Mouse (Mus musculus): ENCODE measurements around the gene Grtp1. TPM values are rescaled to one million over a fixed set of nuclear protein-coding genes. Genes with fewer than 3 reads are reported as not detected.

The Grtp1 gene
- total RNA-seq, 2 experiments from 2014 or later, result 2.8 to 2.9 TPM

DNA sequence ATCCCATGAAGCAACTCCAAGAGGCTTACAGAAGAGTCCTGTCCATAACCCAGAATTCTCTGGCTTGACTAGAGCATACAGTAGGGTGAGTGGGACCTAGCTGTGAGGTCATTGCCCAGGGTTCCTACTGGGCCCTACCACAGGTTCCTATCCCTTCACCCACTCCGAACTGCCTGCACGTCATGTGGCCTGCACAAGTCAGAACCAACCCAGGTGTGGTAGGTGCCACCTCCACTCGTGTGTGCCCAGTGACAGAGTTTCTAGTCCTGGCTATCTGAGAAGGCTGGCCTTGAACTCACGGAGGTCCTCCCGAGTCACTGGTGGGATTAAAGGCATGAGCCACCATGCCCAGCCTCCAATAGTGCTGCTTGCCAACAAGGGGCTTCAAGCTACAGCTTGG lies 22.3 kb downstream of the Grtp1 start:
- DNase-seq, result no peak
- intact Hi-C loops (cut with DNase I), result no loop called here

DNA sequence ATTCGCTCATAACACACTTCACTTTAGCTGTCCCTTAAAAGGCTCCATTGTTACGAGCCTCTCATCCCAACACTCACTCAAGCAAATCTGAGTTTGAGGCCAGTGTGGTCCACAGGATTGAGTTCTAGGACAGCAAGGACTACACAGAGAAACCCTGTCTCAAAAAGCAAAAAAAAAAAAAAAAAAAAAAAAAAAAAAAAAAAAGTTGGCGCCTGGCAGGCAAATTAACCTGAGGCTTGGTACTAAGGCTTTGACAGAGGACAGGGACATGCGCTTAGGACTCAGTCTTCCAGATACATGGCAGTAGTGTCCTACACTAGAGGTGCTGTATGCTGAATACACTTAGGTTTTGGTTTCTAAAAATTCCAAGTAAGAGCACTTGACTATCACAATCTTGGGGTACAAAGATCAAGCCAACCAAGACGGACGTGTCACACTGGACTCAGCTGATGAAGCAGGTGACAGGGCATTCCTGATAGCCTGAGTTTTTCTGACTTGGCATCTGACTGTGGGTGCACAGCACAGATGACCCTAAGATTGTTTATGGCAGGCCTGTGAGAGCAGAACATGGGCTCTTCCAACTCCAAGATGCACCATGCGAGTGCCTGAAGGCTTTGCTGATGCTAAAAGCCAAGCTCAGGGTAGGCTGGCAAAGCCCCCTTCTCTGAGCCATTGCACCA lies 23.1 kb downstream of the Grtp1 start:
- DNase-seq, result no peak
- intact Hi-C loops (cut with DNase I), result no loop called here

- DNase-seq, result no peak
- intact Hi-C loops (cut with DNase I), result no loop called here
Observed at GRCm38 (mm10) chr8:13175650-13176049, 24.8 kb downstream of the Grtp1 start.

DNA sequence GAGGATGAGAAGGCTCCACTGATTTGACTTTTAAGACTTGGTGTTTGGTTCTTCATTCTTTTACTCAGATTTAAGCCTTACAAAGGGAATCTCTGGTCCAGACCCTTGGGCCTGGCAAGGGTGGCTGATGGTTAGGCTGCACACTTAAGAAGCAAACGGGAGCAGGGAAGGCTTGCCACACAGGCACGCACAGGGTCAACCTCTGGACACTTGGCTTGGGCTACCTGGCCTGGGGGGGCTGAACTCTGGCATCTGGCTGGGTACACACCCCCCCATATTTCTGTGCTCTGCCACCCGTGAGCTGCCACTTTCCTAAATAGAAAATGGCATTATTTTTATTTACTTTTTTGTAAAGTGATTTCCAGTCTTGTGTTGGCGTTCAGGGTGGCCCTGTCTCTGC lies 25.6 kb downstream of the Grtp1 start:
- intact Hi-C loops (cut with DNase I), result no loop called here
- DNase-seq, result no peak

DNA sequence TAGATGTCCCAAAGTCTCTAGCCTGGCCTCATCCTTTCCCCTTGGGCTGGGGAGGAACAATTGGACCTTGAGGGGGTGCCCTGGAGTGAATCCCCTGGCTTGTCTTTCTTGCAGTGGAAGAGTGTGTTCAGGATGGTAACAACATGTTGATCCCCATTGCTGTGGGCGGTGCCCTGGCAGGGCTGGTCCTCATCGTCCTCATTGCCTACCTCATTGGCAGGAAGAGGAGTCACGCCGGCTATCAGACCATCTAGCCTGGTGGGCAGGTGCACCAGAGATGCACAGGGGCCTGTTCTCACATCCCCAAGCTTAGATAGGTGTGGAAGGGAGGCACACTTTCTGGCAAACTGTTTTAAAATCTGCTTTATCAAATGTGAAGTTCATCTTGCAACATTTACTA lies 26.1 kb downstream of the Grtp1 start:
- intact Hi-C loops (cut with DNase I), result no loop called here
- no peak for DNase-seq

- DNase-seq, result no peak
- intact Hi-C loops (cut with DNase I), result no loop called here
Observed at GRCm38 (mm10) chr8:13170510-13170909, 29.9 kb downstream of the Grtp1 start.

DNA sequence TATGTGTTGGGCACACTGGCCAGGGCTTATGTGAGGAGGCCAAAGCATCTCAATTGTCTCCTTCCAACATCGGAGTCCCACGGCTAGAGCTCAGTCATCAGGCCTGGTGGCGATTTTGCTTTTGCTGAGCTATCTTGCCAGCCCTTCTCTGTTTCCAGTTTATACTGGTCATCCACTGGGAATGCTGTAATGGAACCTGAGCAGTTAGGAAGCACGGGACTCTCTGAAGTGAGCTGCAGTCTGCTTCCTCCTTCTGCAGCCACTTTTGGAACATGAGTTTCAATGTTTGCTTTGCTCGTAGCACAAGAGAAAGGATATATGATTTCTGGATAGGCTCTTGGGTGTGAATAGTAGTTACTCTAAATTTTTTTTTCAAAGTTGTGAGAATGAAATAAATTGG lies 36.1 kb downstream of the Grtp1 start:
- intact Hi-C loops (cut with DNase I), result loop anchor here (5.0 kb wide), 1 partner anchor 57 kb away; the partner anchor contains the start of genes Cul4a and Pcid2
- DNase-seq, result no peak

DNA sequence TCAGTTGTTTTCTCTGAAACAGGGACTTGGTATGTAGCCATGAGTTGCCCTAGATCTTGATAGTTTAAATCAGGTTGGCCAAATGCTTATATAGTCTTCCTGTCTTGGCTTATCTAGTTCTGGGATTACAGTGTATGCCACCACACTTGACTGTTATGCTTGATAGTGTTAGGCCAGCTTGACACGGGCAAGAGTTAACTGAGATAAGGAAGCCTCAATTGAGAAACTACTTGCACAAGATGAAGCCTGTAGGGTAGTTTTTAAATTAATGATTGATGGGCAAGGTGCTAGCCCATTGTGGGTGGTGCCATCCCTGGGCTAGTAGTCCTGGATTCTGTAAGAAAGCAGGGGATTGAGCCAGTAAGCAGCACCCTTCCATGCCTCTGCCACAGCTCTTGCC lies 36.9 kb downstream of the Grtp1 start:
- DNase-seq, result no peak
- intact Hi-C loops (cut with DNase I), result loop anchor here (5.0 kb wide), 1 partner anchor 56 kb away; the partner anchor contains the start of genes Cul4a and Pcid2

DNA sequence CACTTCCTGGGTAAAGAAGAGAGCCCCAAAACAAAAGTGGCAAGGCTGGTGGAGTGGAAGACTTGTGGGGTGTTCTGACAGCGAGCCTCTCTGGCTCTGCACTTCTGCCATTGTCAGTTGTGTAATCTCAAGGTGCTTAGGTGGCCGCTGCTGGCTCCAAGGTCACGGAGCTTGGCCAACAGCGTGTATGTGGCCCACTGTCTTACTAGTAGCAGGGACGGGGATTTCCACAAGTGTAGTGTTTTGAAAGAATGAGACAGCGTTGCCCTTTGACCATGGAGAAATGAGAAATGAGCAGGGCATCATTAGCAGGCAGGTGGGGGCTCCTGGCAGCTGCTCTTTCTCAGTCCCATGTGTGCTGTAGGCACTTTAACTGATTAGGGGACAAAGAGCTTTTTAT lies 38.3 kb downstream of the Grtp1 start:
- DNase-seq, result no peak
- intact Hi-C loops (cut with DNase I), result loop anchor here (5.0 kb wide), 1 partner anchor 55 kb away; the partner anchor contains the start of genes Cul4a and Pcid2

DNA sequence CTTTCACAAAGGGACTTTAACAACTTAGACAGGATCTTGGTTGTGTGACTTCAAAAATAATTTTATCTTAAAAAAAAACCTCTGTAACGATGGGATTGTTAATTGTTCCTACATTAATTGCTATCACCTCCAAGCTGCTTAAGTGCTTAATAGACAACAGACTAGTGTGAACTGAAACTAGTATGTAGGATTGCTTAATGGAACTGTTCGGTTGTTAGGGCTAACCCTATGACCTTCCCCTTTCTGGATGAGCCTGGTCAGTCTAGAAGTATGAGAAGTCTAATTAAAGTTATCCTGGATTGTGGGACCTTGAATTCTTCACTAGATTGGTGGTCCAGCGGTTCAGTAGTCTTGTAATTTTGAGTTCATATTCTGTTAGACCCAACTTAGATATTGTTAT lies 39.7 kb downstream of the Grtp1 start:
- intact Hi-C loops (cut with DNase I), result loop anchor here (5.0 kb wide), 1 partner anchor 53 kb away; the partner anchor contains the start of genes Cul4a and Pcid2
- no peak for DNase-seq

DNA sequence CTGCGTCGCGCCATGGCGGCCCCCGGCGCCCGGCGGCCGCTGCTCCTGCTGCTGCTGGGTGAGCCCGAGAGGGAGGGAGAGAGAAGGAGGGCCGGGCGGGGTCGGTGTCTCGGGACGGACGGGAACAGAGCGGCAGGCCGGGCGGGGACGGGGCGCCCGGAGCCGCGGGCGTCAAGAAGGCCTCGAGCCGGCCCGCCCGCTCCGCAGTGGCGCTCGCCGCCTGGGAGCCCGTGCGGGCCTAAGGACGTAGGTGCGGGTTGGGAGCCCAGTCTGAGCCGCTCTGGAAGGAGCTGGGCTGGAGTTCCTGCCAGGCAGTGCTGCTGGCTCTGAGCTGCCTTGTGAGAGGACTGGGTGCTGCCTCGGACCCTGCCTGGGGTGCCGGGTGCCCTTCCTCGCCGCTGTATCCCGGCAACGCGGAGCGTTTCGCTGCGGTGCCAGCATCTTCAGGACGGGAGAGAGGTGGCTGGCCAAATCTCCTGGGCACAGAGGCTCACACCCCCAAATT lies 41.0 kb downstream of the Grtp1 start:
- no peak for DNase-seq
- intact Hi-C loops (cut with DNase I), result no loop called here

- intact Hi-C loops (cut with DNase I), result no loop called here
- peak; percentile 99 to 100 for DNase-seq
Observed at GRCm38 (mm10) chr8:13158718-13159376, 41.6 kb downstream of the Grtp1 start, which contains the start of gene Lamp1. Lamp1 (plus strand) TSS chr8:13159161.

- intact Hi-C loops (cut with DNase I), result no loop called here
- no peak for DNase-seq
Observed at GRCm38 (mm10) chr8:13156327-13157097, 43.9 kb downstream of the Grtp1 start.

DNA sequence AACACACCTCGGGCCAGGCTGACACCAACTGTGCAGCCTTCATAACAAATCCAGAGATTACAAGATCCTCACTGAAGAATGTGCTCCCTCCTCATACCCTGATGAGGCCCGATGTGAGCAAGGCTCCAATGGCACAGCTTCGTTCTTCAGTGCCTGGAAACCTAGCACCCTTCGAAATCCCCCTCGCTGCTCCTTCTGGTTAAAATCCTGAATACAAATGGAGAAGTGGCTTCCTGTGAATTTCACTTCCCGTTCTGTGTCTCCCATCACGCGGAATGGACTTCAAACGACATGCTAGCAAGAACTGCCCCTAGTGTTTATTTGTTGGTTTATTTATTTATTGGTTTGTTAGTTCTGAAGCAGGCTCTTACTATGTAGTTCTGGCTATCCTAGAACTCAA lies 45.1 kb downstream of the Grtp1 start:
- DNase-seq, result no peak
- intact Hi-C loops (cut with DNase I), result no loop called here

DNA sequence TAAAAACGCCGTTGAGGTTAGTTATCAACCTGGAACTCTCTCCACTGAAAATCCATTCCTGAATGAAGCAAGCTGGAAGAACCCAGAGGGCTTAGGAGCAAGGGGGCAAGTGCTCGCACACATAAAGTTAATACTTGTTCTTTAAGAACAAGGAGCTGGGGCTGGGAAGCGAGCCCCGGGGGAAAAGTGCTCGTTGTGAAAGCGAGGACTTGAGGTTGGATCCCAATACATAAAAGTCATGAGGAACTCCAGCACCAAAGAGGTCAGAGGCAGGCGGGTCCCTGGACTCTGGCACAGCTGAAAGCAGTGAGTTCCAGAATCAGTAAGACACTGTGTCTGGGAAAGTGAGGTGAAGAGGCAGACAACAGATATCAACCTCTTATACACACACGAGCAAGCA lies 46.3 kb downstream of the Grtp1 start:
- intact Hi-C loops (cut with DNase I), result no loop called here
- DNase-seq, result no peak

DNA sequence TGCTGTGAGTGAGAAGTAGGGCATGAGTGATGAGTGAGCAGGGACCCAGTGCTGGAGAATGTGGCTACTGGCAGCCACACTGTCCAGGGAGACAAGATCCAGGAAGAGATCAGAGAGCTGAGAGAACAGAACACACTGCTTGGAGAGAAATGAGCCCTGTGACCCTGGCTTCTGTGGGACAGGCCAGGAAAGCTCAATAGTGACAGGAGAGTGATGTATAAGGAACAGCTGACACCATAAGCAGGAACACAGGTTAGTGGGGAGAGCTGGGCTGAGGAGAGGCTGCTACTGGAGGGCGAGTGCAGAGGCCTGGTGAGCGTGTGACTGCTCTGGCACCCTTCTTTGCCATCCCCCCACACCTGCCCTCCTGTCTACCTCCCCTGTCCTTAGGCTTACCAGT lies 49.5 kb downstream of the Grtp1 start:
- no peak for DNase-seq
- intact Hi-C loops (cut with DNase I), result no loop called here

DNA sequence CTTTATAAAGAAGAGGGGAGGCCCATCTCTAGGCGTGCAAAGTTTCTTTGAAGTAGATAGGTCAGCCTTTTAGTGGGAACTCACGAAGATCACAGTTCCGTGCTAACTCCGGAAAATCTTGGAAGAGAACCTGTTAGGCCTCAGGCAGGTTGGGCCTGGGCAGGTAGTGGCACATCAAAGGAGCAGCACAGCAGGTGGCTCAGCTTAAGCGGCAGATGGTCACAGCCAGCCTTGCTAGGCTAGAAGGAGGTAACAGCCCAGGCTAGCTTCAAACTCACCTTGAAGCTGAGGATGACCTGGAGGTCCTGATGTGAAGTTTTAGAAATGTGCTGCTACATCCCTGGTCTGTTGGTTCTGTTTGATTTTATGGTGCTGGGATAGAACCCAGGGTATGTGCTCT lies 50.6 kb downstream of the Grtp1 start:
- intact Hi-C loops (cut with DNase I), result loop anchor here (5.0 kb wide), 1 partner anchor 62 kb away; no protein-coding TSS in a partner anchor
- DNase-seq, result no peak

- intact Hi-C loops (cut with DNase I), result loop anchor here (5.0 kb wide), 1 partner anchor 63 kb away; no protein-coding TSS in a partner anchor
Observed at GRCm38 (mm10) chr8:13149287-13149686, 51.1 kb downstream of the Grtp1 start.

GRCm38 (mm10) chr8:13148476-13148875 lies 51.9 kb downstream of the Grtp1 start:
- intact Hi-C loops (cut with DNase I), result loop anchor here (5.0 kb wide), 1 partner anchor 64 kb away; no protein-coding TSS in a partner anchor
- DNase-seq, result no peak

More at GRCm38 (mm10) chr8:13149287-13149686, 51.1 kb downstream of the Grtp1 start:
- no peak for DNase-seq

DNA sequence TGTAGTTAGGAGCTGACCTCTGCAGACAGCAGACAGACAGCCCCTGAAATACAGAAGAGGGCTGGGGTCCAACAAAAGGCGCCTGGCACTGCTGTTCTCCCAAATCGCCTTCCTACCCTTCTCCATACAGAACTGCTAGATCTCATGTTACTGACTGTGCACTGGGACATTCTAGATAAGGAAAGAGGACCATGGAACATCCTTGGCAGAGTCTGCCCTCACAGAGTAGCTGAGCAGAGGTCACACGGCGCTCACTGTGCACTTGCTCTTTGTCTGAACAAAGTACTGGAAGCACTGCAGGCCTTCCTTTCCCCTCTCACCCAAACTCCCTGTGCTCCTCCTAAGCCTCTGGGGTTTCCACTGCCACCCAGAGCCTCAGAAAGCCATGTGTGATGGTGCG lies 58.7 kb downstream of the Grtp1 start:
- intact Hi-C loops (cut with DNase I), result no loop called here
- DNase-seq, result no peak
